Mouse (Mus musculus) kidney, embryonic 15.5 days (tissue): ENCODE results near the gene Vps35. TPM values are rescaled to one million over a fixed set of nuclear protein-coding genes. Genes with fewer than 3 reads are reported as not detected.
A peak's percentile ranks its signal among the peaks of the same experiment; 100 is the strongest.

Experiments
- ATAC-seq: fragments of 200-750 bp; cut with Nextera tagmentation; replicated peaks from 2 replicates; pipeline ENCODE4 v1.8.0; 2017; ENCODE audit warnings: moderate TSS enrichment; ENCODE audit not compliant: low FRiP score
- H3K27ac ChIP-seq: fragments of 300-500 bp; sonication (generic); 2 replicates; pipeline ENCODE4 v1.5.1; 2015; ENCODE audit warnings: mild to moderate bottlenecking, inconsistent platforms
- H3K27me3 ChIP-seq: fragments of 300-500 bp; sonication (generic); 2 replicates; pipeline ENCODE4 v1.6.1; 2015; ENCODE audit warnings: inconsistent platforms
- H3K36me3 ChIP-seq: fragments of 300-500 bp; sonication (generic); 2 replicates; pipeline ENCODE4 v1.6.1; 2015; ENCODE audit warnings: inconsistent platforms
- H3K4me1 ChIP-seq: fragments of 300-500 bp; sonication (generic); 2 replicates; pipeline ENCODE4 v1.6.1; 2015; ENCODE audit warnings: inconsistent platforms
- H3K4me2 ChIP-seq: fragments of 300-500 bp; sonication (generic); 2 replicates; pipeline ENCODE4 v1.6.1; 2015; ENCODE audit warnings: moderate library complexity, mild to moderate bottlenecking, inconsistent platforms
- H3K4me3 ChIP-seq: fragments of 300-500 bp; sonication (generic); replicated peaks from 2 replicates; pipeline ENCODE4 v1.5.1; 2015; ENCODE audit warnings: mild to moderate bottlenecking, inconsistent platforms
- H3K9ac ChIP-seq: fragments of 300-500 bp; sonication (generic); 2 replicates; pipeline ENCODE4 v1.6.1; 2015; ENCODE audit warnings: mild to moderate bottlenecking, inconsistent platforms
- H3K9me3 ChIP-seq: fragments of 300-500 bp; sonication (generic); replicated peaks from 2 replicates; pipeline ENCODE4 v1.6.1; 2016; ENCODE audit warnings: inconsistent platforms
- WGBS: fragments of 180-500 bp; shearing (Covaris S2); methylation state at CpG from one replicate; pipeline ENCODE4 v1.1.7; 2015; ENCODE audit warnings: mixed read lengths; 5-methylcytosine and 5-hydroxymethylcytosine counted together
- polyA plus RNA-seq: library from polyadenylated mRNA; unstranded; fragments of >200 nt; fragmentation: Nextera tagmentation; extraction: Ambion mirVana; gene quantifications from 2 replicates; pipeline ENCODE4 v1.2.1, GENCODE M21; 2015

Gene Vps35
- polyA plus RNA-seq, 1 experiment from 2014 or later: 142 TPM

DNA sequence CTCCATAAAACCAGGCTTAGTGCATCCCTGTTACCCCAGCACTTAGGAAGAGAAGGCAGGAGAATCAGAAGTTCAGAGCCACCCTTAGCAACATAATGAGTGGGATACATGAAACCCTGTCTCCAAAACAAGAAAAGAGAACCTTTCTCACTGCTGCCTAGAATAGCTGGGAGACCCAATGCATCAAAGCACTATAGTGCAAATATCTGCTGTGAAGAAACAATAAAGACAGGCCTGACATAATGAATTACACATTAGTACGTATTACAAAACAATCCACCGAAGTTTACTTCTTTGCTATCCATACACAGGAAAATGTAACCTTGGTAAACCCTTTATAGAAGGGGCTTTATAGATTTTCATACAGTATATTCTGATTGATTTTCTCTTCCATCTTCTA, 9.0 kb upstream of the Vps35 start:
- no peaks in the 10 kb centered on the region for H3K9me3 ChIP-seq
- ATAC-seq: no peak
- H3K36me3 ChIP-seq: peaks cover 53% of the 10 kb centered on the region
- 95% methylated on average over 2 of the region's 2 CpGs for WGBS
- no peak overlapping the region for H3K9ac ChIP-seq
- H3K4me3 ChIP-seq: no peak overlapping the region
- H3K4me2 ChIP-seq: no peak overlapping the region
- H3K27ac ChIP-seq: no peak overlapping the region
- H3K27me3 ChIP-seq: no peaks in the 10 kb centered on the region
- no peaks in the 10 kb centered on the region for H3K4me1 ChIP-seq

DNA sequence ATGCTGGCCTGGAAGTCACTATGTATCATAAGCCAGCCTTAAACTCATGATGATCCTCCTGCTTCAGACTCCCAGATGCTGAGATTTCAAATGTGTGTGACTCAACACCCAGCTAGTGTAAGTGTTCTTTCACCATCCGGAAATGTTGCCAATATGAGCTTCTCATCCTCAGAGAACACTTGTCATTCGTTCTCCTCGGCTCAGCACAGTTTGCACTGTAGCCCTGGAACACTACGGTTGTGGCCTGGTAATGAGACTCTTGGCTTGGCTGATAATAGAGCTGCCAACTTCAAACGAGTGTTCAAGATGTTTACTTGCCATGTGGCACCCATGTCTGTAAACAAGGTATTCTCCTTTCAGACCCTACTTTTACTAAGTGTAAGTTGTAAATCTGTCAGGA, 3.9 kb upstream of the Vps35 start:
- Histone ChIP-seq H3K9me3 (no peaks in the 10 kb centered on the region), H3K4me3 (no peak overlapping the region), H3K27me3 (no peaks in the 10 kb centered on the region), H3K4me1 (peaks cover 17% of the 10 kb centered on the region), H3K9ac (no peak overlapping the region), H3K27ac (no peak overlapping the region), H3K36me3 (peaks cover 62% of the 10 kb centered on the region), H3K4me2 (no peak overlapping the region)
- WGBS: 84% methylated on average over 5 of the region's 5 CpGs
- no peak for ATAC-seq

DNA sequence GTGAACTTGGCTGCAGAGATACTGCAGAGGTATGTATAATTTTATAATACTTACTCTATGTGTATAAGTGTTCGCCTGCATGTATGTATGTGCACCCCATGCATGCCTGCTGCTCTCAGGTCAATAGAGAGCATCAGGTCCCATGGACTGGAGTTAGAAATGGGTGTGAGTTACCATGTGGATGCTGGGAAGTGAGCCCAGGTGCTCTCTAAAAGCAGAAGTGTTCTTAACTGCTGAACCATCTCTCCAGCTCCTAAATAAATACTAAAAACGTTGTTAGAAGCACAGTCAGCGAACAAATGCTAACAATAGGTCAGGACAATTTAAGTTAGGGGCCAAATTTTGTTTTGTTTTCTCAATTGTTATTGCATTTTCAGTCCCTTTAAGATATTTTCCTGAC, 3.3 kb upstream of the Vps35 start:
- H3K36me3 ChIP-seq: peaks cover 56% of the 10 kb centered on the region
- no peaks in the 10 kb centered on the region for H3K9me3 ChIP-seq
- H3K9ac ChIP-seq: no peak overlapping the region
- WGBS: 81% methylated on average over 3 of the region's 3 CpGs
- peaks cover 22% of the 10 kb centered on the region for H3K4me1 ChIP-seq
- no peak overlapping the region for H3K27ac ChIP-seq
- no peak for ATAC-seq
- H3K27me3 ChIP-seq: no peaks in the 10 kb centered on the region
- no peak overlapping the region for H3K4me2 ChIP-seq
- H3K4me3 ChIP-seq: no peak overlapping the region

DNA sequence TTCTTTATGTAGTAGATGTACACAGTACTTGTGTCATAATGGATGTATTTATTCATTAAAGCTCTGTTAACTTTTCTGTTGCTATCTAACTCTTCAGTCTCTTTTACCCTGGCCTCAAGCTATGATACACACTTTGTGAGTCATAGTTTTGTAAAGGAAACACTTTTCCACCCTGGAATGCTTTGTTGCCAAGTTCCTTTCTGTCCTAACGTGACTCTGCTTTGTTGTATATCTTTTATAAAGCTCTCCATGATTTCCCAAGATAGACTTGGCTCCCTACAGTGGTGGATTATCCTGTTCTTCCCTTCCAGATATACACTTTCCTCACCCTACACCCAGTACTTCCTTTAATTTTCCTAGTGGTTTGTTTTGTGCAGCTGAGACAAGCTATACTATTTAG, 2.3 kb upstream of the Vps35 start:
- Histone ChIP-seq H3K36me3 (peaks cover 48% of the 10 kb centered on the region), H3K4me1 (peaks cover 28% of the 10 kb centered on the region), H3K27me3 (no peaks in the 10 kb centered on the region), H3K9me3 (no peaks in the 10 kb centered on the region), H3K27ac (no peak overlapping the region), H3K4me2 (no peak overlapping the region), H3K4me3 (no peak overlapping the region), H3K9ac (peak overlapping the region; percentile 14; the same call in 1 of the 2 replicates)
- no peak for ATAC-seq
- WGBS: 68% methylated on average over 1 of the region's 1 CpGs

DNA sequence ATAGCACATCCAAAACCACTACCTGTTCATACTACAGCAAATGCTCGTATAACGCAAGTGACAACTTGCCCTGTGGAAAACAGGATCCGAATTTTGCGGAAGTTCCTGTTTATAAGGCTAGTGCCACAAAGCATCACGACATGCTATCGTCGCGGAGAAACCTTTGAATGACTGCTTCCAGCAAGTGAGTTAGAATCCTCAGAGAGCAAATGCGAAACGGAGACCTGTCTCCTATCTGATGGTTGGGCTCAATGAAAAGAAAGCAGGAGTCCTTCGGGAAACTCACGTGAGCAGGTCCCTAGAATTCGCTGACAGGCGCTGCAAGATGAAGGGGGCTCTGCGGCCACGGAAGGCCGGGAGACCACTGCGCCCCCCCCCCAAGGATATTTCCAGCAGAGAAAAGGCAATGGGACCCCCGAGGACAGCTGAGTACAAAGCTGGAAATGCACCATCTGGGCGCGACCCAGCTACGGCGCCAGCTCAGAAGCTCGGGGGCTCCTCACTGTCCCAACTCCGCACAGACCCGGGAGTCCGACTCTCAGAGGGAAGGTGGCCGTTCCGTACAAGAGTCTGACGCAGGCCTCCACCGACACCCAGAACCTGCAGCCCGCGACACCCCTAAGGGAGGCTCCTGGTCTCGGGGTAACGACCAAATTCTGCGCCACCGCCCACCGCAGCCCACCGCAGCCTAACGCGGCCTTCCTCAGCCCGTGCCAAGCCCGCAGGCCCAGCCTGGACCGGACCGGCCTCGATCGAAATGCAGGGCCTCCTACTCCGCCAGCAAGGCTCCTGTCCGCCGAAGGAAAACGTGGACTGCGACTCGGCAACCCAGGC, 785 bp downstream of the Vps35 start:
- no peaks in the 10 kb centered on the region for H3K9me3 ChIP-seq

DNA sequence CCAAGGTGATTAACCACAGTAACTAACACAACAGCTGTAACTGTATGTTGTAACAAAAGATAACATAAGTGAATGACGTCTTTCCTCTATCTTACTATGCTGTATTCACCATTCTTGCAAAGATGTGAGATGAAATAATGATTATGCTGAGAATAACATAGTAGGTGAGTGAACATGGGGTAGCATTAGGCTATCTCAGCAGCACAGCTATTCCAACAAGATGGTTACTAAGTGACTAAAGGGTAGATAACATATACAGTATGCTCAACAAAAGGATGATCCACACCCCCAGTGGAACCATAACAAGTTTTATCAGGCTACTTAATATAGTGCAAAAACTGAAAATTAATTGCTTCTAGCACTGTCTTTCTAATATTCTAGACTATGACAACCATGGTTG, 12.8 kb downstream of the Vps35 start:
- Histone ChIP-seq H3K27me3 (no peaks in the 10 kb centered on the region), H3K9ac (no peak overlapping the region), H3K4me2 (no peak overlapping the region), H3K4me1 (no peaks in the 10 kb centered on the region), H3K4me3 (no peak overlapping the region), H3K9me3 (no peaks in the 10 kb centered on the region), H3K27ac (no peak overlapping the region), H3K36me3 (peaks cover 78% of the 10 kb centered on the region)
- no peak for ATAC-seq
- WGBS: 98% methylated on average over 1 of the region's 1 CpGs

More for the DNA sequence above, 785 bp downstream of the Vps35 start:
- peak overlapping the region; percentile 99 for H3K27ac ChIP-seq
- H3K4me1 ChIP-seq: peaks cover 28% of the 10 kb centered on the region
- peak; percentile 78 for ATAC-seq
- no peaks in the 10 kb centered on the region for H3K27me3 ChIP-seq
- peak overlapping the region; percentile 96 for H3K9ac ChIP-seq
- H3K36me3 ChIP-seq: peaks cover 26% of the 10 kb centered on the region
- H3K4me2 ChIP-seq: peak overlapping the region; percentile 78
- under 1% methylated on average over 53 of the region's 53 CpGs for WGBS
- peak overlapping the region; percentile 90 for H3K4me3 ChIP-seq

DNA sequence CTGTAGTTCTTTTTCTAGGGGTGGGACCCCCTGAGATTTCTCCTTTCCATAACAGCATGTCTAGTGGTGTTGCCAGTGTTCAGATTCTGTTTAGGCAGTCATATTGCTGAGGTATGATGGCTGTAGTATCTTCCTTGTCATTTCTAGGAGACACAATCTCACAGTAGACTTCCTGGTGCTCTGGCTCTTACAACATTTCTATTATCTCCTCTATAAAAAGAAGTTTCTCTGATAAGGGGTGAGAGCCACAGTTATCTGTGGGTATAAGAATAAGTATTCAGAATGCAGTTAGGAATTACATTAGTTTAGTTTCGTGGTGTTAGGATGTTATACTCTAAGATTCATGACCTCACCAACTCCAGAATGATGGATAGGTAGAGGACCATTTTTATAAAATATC, 72.3 kb downstream of the Vps35 start:
- Histone ChIP-seq H3K36me3 (no peaks in the 10 kb centered on the region), H3K27ac (no peak overlapping the region), H3K27me3 (no peaks in the 10 kb centered on the region), H3K9me3 (no peaks in the 10 kb centered on the region), H3K4me3 (no peak overlapping the region), H3K9ac (no peak overlapping the region), H3K4me2 (no peak overlapping the region), H3K4me1 (no peaks in the 10 kb centered on the region)
- no peak for ATAC-seq
- WGBS: 75% methylated on average over 1 of the region's 1 CpGs

DNA sequence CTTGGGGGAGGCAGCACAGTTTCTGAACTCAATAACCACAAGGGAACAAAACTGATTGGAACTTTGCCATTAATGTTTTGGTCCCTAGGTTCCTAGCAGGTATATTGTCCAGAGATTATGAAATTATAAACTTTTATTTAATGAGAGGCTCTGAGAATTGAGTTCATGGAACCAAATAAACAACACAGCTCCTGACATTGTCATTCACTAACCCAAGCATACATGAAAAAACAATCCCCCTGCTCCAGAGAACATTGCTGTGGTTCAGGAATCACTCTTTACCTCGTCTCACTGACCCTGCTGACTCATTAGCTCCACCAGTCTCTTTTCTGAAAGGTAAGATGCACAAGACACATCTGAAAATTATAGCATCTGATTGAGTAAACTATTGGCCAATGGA, 73.9 kb downstream of the Vps35 start, which contains the start of gene Olfr371:
TSS of gene Olfr371 (plus strand) at position 301 of the 400 bp plus-strand sequence.
- H3K9ac ChIP-seq: no peak within 1 kb of the TSS
- no peaks in the 10 kb centered on the region for H3K36me3 ChIP-seq
- WGBS: 30% methylated on average over 1 of the region's 1 CpGs
- no peaks in the 10 kb centered on the region for H3K9me3 ChIP-seq
- H3K4me2 ChIP-seq: no peak within 1 kb of the TSS
- H3K27ac ChIP-seq: no peak within 1 kb of the TSS
- H3K4me1 ChIP-seq: no peaks in the 10 kb centered on the region
- ATAC-seq: no peak
- no peak within 1 kb of the TSS for H3K4me3 ChIP-seq
- no peaks in the 10 kb centered on the region for H3K27me3 ChIP-seq

DNA sequence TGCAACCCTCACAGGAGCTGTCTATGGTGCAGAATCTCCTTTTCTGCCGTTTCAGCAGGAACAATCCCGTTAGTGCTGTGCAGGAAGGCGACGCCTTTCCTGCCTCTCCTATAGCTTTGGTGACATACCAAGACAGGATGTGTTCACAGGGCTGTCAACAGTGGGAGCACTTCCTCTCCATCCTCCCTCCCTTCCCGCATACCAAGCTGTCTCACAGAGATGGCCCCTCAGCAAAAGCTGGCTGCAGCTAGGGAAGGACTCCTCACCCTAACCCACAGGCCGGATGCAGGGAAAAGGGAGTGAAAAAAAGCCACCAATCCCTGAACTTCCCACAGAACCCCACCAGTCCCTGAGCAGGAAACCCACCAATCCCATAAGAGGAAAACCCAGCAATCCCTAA, 78.6 kb downstream of the Vps35 start:
- Histone ChIP-seq H3K27ac (peak overlapping the region; percentile 75), H3K4me1 (no peaks in the 10 kb centered on the region), H3K27me3 (no peaks in the 10 kb centered on the region), H3K36me3 (no peaks in the 10 kb centered on the region), H3K9me3 (no peaks in the 10 kb centered on the region), H3K9ac (no peak overlapping the region), H3K4me3 (no peak overlapping the region), H3K4me2 (no peak overlapping the region)
- WGBS: 48% methylated on average over 6 of the region's 6 CpGs
- ATAC-seq: peak; percentile 73

DNA sequence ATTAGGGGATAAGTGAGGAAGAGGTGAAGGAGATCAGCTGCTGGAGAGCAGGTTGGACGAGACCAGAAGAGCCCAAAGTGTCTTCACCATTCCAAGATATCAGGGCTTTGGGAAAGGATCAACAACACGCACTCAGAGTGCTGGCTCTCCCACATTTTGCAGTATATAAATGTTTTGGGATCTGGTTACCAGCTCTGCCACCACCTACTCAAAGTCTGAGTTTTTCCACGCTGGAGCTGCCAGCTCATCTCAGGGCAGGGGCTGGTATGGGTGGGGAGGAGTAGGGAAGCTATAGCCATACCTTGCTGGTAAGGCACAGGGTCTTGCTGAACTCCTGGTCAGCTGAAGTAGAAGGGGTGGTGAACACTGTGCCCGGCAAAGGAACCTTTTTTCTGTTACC, 79.4 kb downstream of the Vps35 start:
- Histone ChIP-seq H3K27me3 (no peaks in the 10 kb centered on the region), H3K9ac (no peak overlapping the region), H3K9me3 (no peaks in the 10 kb centered on the region), H3K4me2 (no peak overlapping the region), H3K27ac (peak overlapping the region; percentile 39; the same call in 1 of the 2 replicates), H3K4me3 (no peak overlapping the region), H3K4me1 (no peaks in the 10 kb centered on the region), H3K36me3 (no peaks in the 10 kb centered on the region)
- no peak for ATAC-seq
- 80% methylated on average over 4 of the region's 4 CpGs for WGBS
